Mouse (Mus musculus): Measurements from ENCODE around the gene Rbpms2. TPM values are rescaled to one million over a fixed set of nuclear protein-coding genes. Genes with fewer than 3 reads are reported as not detected.

The Rbpms2 gene
- 90.2 and 98.2 TPM in 2 replicates for polyA plus RNA-seq (2015; fragmentation: Nextera tagmentation; extraction: Ambion mirVana)

DNA sequence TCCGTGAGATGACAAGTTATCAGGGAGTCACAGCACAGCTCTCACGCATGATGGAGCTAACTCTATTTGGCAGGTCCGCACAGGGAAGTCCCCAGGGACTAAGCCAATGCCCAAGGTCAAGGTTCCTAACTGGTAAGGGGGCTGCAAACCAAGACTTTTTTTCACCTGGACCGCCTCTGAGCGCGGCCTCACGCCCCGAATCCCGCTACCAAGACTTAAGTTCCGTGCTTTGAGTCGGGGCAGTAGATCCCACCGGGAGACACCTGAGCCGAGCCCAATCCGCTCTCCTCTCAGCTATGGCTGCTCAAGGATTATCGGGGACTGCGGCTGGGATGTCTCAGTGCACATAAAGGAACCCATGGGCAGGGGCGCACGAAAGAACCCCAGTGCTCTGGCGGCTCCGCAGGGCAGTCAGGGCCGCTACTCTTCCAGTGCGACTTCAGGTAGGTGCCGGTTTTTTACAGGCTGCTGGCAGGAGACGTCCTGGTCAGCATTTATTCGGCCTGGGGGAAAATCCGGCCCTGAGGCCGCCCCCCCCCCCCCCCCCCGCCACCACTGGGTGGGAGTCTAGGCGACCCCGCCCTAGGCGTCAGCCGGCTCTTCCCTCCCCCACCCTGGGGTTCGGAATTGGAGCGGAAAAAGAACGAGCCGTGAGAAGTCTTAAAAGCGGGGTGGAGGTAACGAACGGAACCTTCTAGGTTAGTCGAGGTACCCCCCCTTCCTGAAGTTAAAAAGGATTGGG is at the start of gene Rbpms2:
Gene Rbpms2 (plus strand): TSS at position 624 of the 742 bp plus-strand sequence.
- Histone ChIP-seq H3K27me3 (no peaks in the 10 kb centered on the region), H3K36me3 (no peaks in the 10 kb centered on the region), H3K9me3 (replicated peaks) (no peaks in the 10 kb centered on the region), H3K4me2 (peak within 1 kb of the TSS; percentile 83), H3K27ac (peak within 1 kb of the TSS; percentile 91), H3K4me3 (peak within 1 kb of the TSS; percentile 83), H3K9ac (peak within 1 kb of the TSS; percentile 86), H3K4me1 (replicated peaks) (peaks cover 18% of the 10 kb centered on the region; the same call in 1 of the 2 replicates)
- no peak for ATAC-seq (replicated peaks; ENCODE audit: insufficient number of reproducible peaks, insufficient read depth, low FRiP score, low read depth)
- WGBS, result 1% methylated on average over 39 of the region's 40 CpGs

DNA sequence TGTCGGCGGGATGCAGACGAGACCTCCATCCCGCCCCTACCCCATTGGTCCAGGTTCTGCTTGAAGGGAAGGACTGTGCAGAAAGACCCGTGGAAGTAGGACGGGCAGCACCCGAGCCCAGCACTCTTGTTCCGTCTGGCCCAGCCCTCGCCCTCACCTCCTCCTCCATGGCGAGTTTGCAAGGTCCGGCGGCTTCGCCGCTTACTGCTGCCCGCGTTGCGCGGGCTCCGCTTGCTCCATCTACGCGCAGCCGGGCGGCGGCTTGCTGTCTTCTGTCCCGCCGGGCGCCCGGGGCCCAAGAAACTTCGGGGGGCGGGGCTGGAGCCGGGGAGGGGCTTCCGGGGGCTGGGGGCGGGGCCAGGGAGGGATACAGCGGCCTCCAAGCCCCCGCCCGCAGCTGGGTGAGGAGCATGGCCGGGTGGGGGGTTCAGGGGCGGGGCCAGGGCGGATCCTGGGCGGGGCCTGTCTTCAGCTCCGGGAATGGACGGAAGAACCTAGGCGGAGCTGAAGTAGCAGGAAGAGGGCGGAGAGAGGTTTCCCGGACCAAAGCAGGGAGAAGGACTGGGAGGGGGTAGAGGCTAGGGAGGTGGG is 49.6 kb upstream of the Rbpms2 start, which contains the start of gene Plekho2:
Gene Plekho2 (minus strand): TSS at position 260 of the 591 bp plus-strand sequence.
- H3K27me3 ChIP-seq, result no peaks in the 10 kb centered on the region
- peak; percentile 92 for ATAC-seq (replicated peaks; ENCODE audit: insufficient number of reproducible peaks, insufficient read depth, low FRiP score, low read depth)
- peak within 1 kb of the TSS; percentile 71 for H3K27ac ChIP-seq
- peak within 1 kb of the TSS; percentile 64 for H3K9ac ChIP-seq
- no peaks in the 10 kb centered on the region for H3K36me3 ChIP-seq
- H3K4me3 ChIP-seq, result peak within 1 kb of the TSS; percentile 57
- H3K9me3 ChIP-seq (replicated peaks), result no peaks in the 10 kb centered on the region
- H3K4me1 ChIP-seq (replicated peaks), result peaks cover 55% of the 10 kb centered on the region
- under 1% methylated on average over 43 of the region's 45 CpGs for WGBS
- peak within 1 kb of the TSS; percentile 65 for H3K4me2 ChIP-seq

DNA sequence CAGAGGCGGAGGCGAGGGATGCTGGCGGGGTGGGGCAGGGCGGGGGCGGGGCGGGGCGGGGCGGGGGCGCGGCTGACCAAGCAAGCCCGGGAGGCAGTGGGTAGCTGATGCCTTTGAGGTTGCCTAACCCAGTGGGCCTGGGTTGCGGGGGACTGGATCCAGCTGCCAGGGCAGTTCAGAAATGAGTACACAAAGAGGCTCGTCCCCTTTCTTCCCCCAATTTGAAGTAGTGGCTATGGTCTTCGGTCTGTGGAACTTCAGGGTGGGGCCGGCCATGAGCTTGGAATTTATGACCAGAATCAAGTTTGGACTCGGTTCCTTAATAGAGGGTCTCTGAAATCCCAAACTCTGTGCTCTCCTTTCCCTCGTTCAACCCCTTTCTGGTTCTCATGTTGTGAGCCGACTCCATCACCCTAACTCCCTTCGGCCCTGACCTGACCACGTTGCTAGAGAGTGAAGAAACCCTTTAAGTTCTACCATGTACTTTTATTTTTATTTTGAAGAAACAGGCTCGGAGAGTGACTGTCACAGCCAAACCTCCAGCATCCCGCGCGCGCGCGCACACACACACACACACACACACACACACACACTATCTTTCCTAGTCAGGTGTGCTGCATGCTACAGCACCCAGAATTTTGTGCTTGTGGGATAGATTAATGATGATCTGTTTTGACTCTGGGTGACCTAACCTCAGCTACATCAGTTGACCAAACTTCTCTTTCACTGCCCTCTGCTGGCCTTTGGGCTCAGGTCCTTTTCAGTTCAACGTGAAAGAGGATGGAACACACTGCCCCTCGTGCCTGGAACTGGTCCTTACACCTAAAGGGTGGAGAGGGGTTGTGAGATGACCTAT is 48.8 kb upstream of the Rbpms2 start:
- Histone ChIP-seq H3K27me3 (no peaks in the 10 kb centered on the region), H3K4me3 (peak overlapping the region; percentile 57), H3K36me3 (no peaks in the 10 kb centered on the region), H3K4me1 (replicated peaks) (peaks cover 47% of the 10 kb centered on the region), H3K9ac (peak overlapping the region; percentile 36; the same call in 1 of the 2 replicates), H3K9me3 (replicated peaks) (no peaks in the 10 kb centered on the region), H3K27ac (peak overlapping the region; percentile 71), H3K4me2 (peak overlapping the region; percentile 65)
- 4% methylated on average over 28 of the region's 29 CpGs for WGBS
- peak; percentile 12 for ATAC-seq (replicated peaks; ENCODE audit: insufficient number of reproducible peaks, insufficient read depth, low FRiP score, low read depth)

DNA sequence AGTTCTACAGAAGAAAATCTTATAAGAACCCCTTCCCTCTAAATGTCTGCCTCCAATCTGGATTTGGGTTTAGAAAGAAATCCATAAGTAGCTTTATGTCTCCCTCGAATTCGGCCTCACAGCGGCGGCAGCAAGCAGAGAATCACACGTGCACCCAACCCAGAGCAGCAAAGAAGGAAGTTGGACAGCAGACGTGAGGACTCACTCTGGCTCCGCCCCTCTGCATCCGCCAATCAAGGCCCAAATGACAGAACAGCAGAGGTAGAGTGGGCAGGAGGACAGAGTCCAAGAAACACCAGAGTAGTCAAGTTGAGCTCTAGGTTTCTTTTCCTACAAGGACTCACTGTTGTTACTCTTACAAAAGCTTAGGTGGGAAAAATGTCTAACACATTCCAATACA is 46.4 kb upstream of the Rbpms2 start:
- Histone ChIP-seq H3K4me1 (replicated peaks) (peaks cover 38% of the 10 kb centered on the region), H3K27ac (no peak overlapping the region), H3K9ac (no peak overlapping the region), H3K9me3 (replicated peaks) (no peaks in the 10 kb centered on the region), H3K4me2 (no peak overlapping the region), H3K36me3 (no peaks in the 10 kb centered on the region), H3K4me3 (no peak overlapping the region), H3K27me3 (no peaks in the 10 kb centered on the region)
- WGBS, result 28% methylated on average over 8 of the region's 8 CpGs
- no peak for ATAC-seq (replicated peaks; ENCODE audit: insufficient number of reproducible peaks, insufficient read depth, low FRiP score, low read depth)

DNA sequence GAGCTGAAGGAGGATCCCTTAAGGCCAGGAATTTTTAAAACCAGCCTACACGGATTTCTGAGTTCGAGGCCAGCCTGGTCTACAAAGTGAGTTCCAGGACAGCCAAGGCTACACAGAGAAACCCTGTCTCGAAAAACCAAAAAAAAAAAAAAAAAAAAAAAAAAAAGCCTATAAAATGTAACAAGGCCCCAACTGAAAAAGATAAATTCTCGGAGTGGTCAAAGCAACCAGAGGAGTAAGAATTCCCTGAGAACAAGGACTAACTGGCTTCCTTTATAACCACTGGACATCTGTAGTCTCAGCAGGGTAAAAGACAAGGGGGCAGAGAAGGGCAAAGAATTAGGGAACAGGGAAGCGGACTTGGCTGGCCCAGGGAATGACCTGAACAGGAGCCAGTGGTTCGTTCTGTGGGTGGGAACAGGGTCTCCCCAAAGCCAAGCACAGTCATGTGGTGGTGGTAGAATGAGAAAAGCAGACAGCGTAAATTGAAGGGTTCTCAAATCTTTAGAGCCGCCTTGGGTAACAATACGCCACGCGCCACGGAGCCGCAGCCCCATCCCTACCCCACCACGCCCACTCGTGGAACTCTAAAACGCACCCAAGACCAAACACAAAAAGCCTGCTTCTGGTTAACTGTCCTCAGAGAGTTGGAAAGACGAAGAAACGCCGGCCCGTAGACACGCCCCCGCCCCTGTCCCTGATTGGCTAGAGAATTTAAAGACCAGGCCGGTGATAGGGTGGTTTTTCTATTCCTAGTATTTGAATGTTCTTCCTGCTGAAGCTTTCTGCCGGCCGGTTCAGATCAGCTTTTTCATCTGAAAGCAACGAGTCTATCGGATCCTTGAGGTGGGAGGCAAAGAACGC is 42.8 kb upstream of the Rbpms2 start, which contains the start of gene Pif1:
Gene Pif1 (plus strand): TSS at position 755 of the 864 bp plus-strand sequence.
- Histone ChIP-seq H3K9me3 (replicated peaks) (no peaks in the 10 kb centered on the region), H3K4me3 (peak within 1 kb of the TSS; percentile 67), H3K9ac (peak within 1 kb of the TSS; percentile 69), H3K27me3 (no peaks in the 10 kb centered on the region), H3K4me2 (peak within 1 kb of the TSS; percentile 99), H3K4me1 (replicated peaks) (peaks cover 36% of the 10 kb centered on the region), H3K36me3 (0 out of 2 replicates have a peak, but pooled peaks cover 5% of the 10 kb centered on the region), H3K27ac (peak within 1 kb of the TSS; percentile 57)
- WGBS, result 11% methylated on average over 28 of the region's 28 CpGs
- peak; percentile 77; the same call in 1 of the 2 replicates for ATAC-seq (replicated peaks; ENCODE audit: insufficient number of reproducible peaks, insufficient read depth, low FRiP score, low read depth)

DNA sequence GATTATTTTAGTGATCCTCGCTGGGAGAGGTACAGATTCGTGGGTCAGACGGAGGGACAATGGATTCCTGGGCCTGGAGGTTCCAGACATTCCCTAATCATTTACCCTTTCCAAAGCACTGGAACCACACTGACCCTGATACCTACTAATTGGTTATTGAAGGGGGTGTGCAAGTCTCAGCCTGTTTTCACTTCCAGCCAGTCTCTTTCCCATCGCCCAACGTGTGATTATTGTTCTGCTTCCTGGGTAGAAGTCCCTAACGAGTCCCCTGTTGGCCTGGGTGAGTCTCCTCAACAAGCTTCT is 42.2 kb upstream of the Rbpms2 start:
- peak overlapping the region; percentile 67 for H3K4me3 ChIP-seq
- no peak for ATAC-seq (replicated peaks; ENCODE audit: insufficient number of reproducible peaks, insufficient read depth, low FRiP score, low read depth)
- peak overlapping the region; percentile 57 for H3K27ac ChIP-seq
- peak overlapping the region; percentile 99 for H3K4me2 ChIP-seq
- peaks cover 36% of the 10 kb centered on the region for H3K4me1 ChIP-seq (replicated peaks)
- no peaks in the 10 kb centered on the region for H3K27me3 ChIP-seq
- 0 out of 2 replicates have a peak, but pooled peaks cover 5% of the 10 kb centered on the region for H3K36me3 ChIP-seq
- no peaks in the 10 kb centered on the region for H3K9me3 ChIP-seq (replicated peaks)
- 0% methylated on average over 6 of the region's 6 CpGs for WGBS
- peak overlapping the region; percentile 69 for H3K9ac ChIP-seq

DNA sequence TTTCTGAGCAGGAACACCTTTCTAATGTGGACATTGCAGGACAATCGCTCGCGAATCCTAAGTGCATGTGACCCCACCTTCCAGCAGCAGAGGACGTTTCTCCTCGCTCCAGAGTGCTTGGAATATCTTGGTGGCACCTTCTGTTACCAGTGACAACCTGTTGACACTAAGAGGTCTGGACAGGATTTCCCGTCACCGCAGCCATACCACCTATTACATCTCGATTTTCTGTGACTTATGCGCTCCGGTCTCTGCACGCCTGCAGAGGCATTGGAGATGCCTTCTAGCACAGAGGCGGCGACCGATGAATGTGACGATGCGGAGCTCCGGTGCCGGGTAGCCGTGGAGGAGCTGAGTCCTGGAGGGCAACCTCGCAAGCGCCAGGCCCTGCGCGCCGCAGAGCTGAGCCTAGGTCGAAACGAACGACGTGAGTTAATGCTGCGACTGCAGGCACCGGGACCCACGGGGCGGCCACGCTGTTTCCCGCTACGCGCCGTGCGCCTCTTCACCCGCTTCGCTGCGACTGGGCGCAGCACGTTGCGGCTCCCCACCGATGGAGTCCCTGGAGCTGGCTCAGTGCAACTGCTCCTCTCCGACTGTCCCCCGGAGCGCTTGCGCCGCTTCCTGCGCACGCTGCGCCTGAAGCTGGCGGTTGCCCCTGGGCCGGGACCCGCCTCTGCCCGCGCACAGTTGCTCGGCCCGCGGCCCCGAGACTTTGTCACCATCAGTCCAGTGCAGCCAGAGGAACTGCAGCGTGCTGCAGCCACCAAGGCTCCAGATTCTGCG is 41.7 kb upstream of the Rbpms2 start:
- ATAC-seq (replicated peaks; ENCODE audit: insufficient number of reproducible peaks, insufficient read depth, low FRiP score, low read depth), result peak; percentile 37; the same call in 1 of the 2 replicates
- H3K9me3 ChIP-seq (replicated peaks), result no peaks in the 10 kb centered on the region
- peak overlapping the region; percentile 69 for H3K9ac ChIP-seq
- peaks cover 9% of the 10 kb centered on the region; the same call in 1 of the 2 replicates for H3K36me3 ChIP-seq
- H3K4me2 ChIP-seq, result peak overlapping the region; percentile 99
- H3K27me3 ChIP-seq, result no peaks in the 10 kb centered on the region
- H3K4me3 ChIP-seq, result peak overlapping the region; percentile 67
- WGBS, result under 1% methylated on average over 64 of the region's 64 CpGs
- H3K4me1 ChIP-seq (replicated peaks), result peaks cover 36% of the 10 kb centered on the region
- peak overlapping the region; percentile 57 for H3K27ac ChIP-seq

DNA sequence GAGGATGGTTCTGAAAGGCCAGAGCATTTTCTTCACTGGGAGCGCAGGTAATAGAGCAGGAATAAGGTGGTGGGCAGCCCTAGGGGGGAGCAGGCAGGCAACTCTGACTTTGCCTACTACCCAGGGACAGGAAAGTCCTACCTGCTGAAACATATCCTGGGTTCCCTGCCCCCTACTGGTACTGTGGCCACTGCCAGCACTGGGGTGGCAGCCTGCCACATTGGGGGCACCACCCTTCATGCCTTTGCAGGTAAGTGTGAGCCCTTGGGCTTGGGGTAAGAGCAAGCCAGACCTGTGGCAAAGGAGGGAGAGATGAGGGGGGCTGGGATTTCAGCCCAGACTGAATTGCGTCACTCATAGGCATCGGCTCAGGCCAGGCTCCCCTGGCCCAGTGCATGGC is 40.4 kb upstream of the Rbpms2 start:
- no peak for ATAC-seq (replicated peaks; ENCODE audit: insufficient number of reproducible peaks, insufficient read depth, low FRiP score, low read depth)
- H3K9me3 ChIP-seq (replicated peaks), result no peaks in the 10 kb centered on the region
- peak overlapping the region; percentile 99 for H3K4me2 ChIP-seq
- H3K9ac ChIP-seq, result peak overlapping the region; percentile 69; the same call in 1 of the 2 replicates
- H3K4me1 ChIP-seq (replicated peaks), result peaks cover 33% of the 10 kb centered on the region
- peak overlapping the region; percentile 67 for H3K4me3 ChIP-seq
- H3K27ac ChIP-seq, result no peak overlapping the region
- 79% methylated on average over 3 of the region's 3 CpGs for WGBS
- H3K27me3 ChIP-seq, result no peaks in the 10 kb centered on the region
- H3K36me3 ChIP-seq, result peaks cover 22% of the 10 kb centered on the region; the same call in 1 of the 2 replicates

DNA sequence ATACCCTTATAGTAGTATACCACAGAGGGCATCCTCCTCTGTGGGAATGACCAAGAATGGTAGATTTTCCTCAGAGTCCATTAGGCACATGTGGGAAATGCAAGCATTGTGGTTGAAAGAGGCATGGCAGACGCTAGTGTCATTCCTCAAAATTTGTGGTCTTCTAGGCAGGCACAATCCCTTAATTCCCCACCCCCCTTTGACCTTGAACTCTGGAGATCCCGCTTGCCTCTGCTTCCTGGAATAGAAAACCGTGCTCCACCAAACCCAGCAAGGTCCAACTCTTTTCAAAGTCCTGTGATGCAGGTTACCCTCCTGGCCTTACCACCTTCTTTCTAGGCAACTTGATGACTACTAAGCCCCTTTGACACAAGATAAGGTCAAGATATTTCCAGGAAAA is 36.7 kb upstream of the Rbpms2 start:
- Histone ChIP-seq H3K9ac (no peak overlapping the region), H3K36me3 (peaks cover 30% of the 10 kb centered on the region; the same call in 1 of the 2 replicates)
- 83% methylated on average over 3 of the region's 3 CpGs for WGBS

DNA sequence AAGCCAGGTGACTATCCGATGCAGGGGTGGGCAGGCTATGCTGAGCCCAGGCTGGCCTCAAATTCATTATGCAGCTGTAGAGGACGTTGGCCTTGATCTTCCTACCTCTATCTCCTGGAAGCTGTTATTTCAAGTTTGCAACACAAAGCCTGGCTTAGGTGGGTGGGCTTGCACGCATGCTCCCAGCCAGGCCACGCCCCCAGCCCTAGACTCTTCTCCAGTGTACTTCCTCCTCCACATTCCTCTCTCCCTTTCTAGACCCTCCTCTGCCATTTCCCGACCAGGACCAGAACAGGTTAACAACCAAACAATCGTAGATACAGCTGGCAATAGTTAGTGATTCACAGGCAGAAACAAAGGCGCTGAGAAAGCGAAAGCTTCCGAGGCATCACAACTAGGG is 35.9 kb upstream of the Rbpms2 start:
- H3K27ac ChIP-seq, result no peak overlapping the region
- H3K4me1 ChIP-seq (replicated peaks), result peaks cover 14% of the 10 kb centered on the region
- no peak overlapping the region for H3K4me2 ChIP-seq
- peaks cover 30% of the 10 kb centered on the region; the same call in 1 of the 2 replicates for H3K36me3 ChIP-seq
- no peak for ATAC-seq (replicated peaks; ENCODE audit: insufficient number of reproducible peaks, insufficient read depth, low FRiP score, low read depth)
- no peak overlapping the region for H3K9ac ChIP-seq
- no peaks in the 10 kb centered on the region for H3K27me3 ChIP-seq
- WGBS, result 87% methylated on average over 9 of the region's 9 CpGs
- no peaks in the 10 kb centered on the region for H3K9me3 ChIP-seq (replicated peaks)
- H3K4me3 ChIP-seq, result no peak overlapping the region

More for the DNA sequence above, 36.7 kb upstream of the Rbpms2 start:
- H3K4me2 ChIP-seq, result no peak overlapping the region
- H3K9me3 ChIP-seq (replicated peaks), result no peaks in the 10 kb centered on the region
- H3K4me3 ChIP-seq, result no peak overlapping the region
- no peaks in the 10 kb centered on the region for H3K27me3 ChIP-seq
- peaks cover 22% of the 10 kb centered on the region for H3K4me1 ChIP-seq (replicated peaks)
- H3K27ac ChIP-seq, result no peak overlapping the region
- no peak for ATAC-seq (replicated peaks; ENCODE audit: insufficient number of reproducible peaks, insufficient read depth, low FRiP score, low read depth)

All from heart, embryonic 15.5 days (tissue).